Mouse (Mus musculus) embryonic facial prominence, embryonic 14.5 days (tissue): Measurements from ENCODE around the gene Syce1l. TPM values are rescaled to one million over a fixed set of nuclear protein-coding genes. Genes with fewer than 3 reads are reported as not detected.

Experiments used
- ATAC-seq: fragments of 200-750 bp; cut with Nextera tagmentation; 2 replicates; pipeline ENCODE4 v1.8.0; 2017; ENCODE audit warnings: low read depth, moderate number of reproducible peaks, moderate TSS enrichment
- DNase-seq: peaks from one replicate; pipeline ENCODE4 v3.0.0-alpha.2; 2015; ENCODE audit warnings: low spot score
- H3K27ac ChIP-seq: fragments of 300-500 bp; sonication (generic); replicated peaks from 2 replicates; pipeline ENCODE4 v1.5.1; 2014; ENCODE audit warnings: low read depth, mild to moderate bottlenecking, low read length, moderate library complexity
- H3K27me3 ChIP-seq: fragments of 300-500 bp; sonication (generic); replicated peaks from 2 replicates; pipeline ENCODE4 v1.6.1; 2014; ENCODE audit warnings: low read length; ENCODE audit not compliant: control insufficient read depth, insufficient read depth
- H3K36me3 ChIP-seq: fragments of 300-500 bp; sonication (generic); 2 replicates; pipeline ENCODE4 v1.6.1; 2014; ENCODE audit warnings: low read length, mixed read lengths; ENCODE audit not compliant: control insufficient read depth, insufficient read depth
- H3K4me1 ChIP-seq: fragments of 300-500 bp; sonication (generic); 2 replicates; pipeline ENCODE4 v1.6.1; 2014; ENCODE audit warnings: antibody characterized with exemption, low read length; ENCODE audit not compliant: control insufficient read depth, insufficient read depth
- H3K4me2 ChIP-seq: fragments of 300-500 bp; sonication (generic); 2 replicates; pipeline ENCODE4 v1.6.1; 2014; ENCODE audit warnings: low read depth, mild to moderate bottlenecking, low read length, moderate library complexity, mixed read lengths
- H3K4me3 ChIP-seq: fragments of 300-500 bp; sonication (generic); 2 replicates; pipeline ENCODE4 v1.5.1; 2014; ENCODE audit warnings: low read depth, mild to moderate bottlenecking, low read length
- H3K9ac ChIP-seq: fragments of 300-500 bp; sonication (generic); 2 replicates; pipeline ENCODE4 v1.6.1; 2014; ENCODE audit warnings: low read depth, mild to moderate bottlenecking, low read length, moderate library complexity, mixed read lengths
- H3K9me3 ChIP-seq: fragments of 300-500 bp; sonication (generic); 2 replicates; pipeline ENCODE4 v1.6.1; 2016; ENCODE audit warnings: low read length; ENCODE audit not compliant: control insufficient read depth
- WGBS: fragments of 180-500 bp; shearing (Covaris S2); extraction: QIAGEN DNeasy Blood & Tissue Kit; methylation state at CpG from one replicate; pipeline ENCODE4 v1.1.7; 2014; 5-methylcytosine and 5-hydroxymethylcytosine counted together
- polyA plus RNA-seq: library from polyadenylated mRNA; unstranded; fragments of >200 nt; fragmentation: Nextera tagmentation; extraction: Ambion mirVana; gene quantifications from 2 replicates; pipeline ENCODE4 v1.2.1, GENCODE M21; 2014

Syce1l gene
- polyA plus RNA-seq, 1 experiment from 2014 or later, result not detected

GRCm38 (mm10) chr8:113665951-113666350 lies 22.9 kb downstream of the Syce1l start:
- Histone ChIP-seq H3K4me3 (no peak overlapping the region), H3K9me3 (no peaks in the 10 kb centered on the region), H3K9ac (no peak overlapping the region), H3K4me2 (no peak overlapping the region), H3K36me3 (no peaks in the 10 kb centered on the region), H3K27me3 (no peaks in the 10 kb centered on the region), H3K27ac (no peak overlapping the region), H3K4me1 (no peaks in the 10 kb centered on the region)
- DNase-seq (peak; percentile 45), ATAC-seq (no peak)
- 34% methylated on average over 8 of the region's 8 CpGs for WGBS

DNA sequence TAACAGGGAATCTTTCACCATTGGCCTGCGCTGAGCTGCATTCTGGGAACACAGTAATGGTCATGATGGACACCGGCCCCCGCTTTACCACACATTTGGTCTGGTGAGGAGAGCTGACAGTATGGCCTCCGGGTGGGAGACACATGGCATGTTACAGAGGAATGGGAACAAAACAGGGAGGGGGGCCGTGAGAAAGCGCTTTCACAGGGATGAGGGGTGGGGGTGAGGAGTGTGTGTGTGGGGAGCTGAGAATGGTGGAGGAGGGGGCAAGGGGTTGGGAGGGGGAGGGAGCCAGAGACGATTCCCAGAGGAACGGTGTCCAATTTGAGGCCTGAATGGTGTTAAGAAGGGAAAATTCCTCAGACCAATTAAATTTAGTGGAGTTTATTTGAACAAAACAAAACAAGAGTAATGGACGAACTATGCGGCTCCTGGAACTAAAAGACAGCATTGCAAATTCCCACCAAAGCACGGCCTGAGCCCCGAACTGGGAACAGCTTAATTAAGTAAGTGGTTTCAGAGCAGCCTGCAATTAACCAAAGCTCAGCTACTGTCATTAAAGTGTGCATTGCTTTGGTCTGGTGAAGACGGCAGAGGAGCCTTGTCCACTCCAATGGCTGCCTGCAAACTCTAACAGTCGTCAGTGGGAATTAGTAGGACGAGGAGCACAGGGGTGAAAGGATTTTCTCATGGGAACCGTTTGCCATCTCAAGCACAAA lies 23.9 kb downstream of the Syce1l start:
- Histone ChIP-seq H3K4me3 (no peak overlapping the region), H3K4me1 (no peaks in the 10 kb centered on the region), H3K27me3 (no peaks in the 10 kb centered on the region), H3K36me3 (no peaks in the 10 kb centered on the region), H3K9ac (no peak overlapping the region), H3K27ac (no peak overlapping the region), H3K9me3 (no peaks in the 10 kb centered on the region), H3K4me2 (no peak overlapping the region)
- 47% methylated on average over 16 of the region's 16 CpGs for WGBS
- ATAC-seq (no peak), DNase-seq (no peak)

DNA sequence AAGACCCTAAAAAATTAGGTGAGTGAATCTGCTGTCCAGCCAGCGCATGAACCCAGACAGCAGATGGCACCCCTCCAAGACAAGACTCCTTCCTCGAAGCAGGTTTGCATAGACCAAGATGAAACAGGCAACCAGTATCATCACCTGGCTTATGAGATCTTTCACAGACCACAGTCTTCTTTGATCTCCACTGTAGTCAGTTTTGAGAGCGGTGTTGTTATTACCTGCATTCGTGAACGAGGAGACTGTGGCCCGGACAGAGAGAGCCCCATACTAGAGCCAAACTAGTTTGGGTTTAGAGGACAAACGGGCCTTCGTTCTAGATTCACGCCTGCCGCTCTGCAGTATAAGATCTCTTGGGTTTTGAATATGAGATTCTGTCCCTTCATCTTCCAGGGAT lies 26.9 kb downstream of the Syce1l start:
- Histone ChIP-seq H3K36me3 (no peaks in the 10 kb centered on the region), H3K27me3 (no peaks in the 10 kb centered on the region)
- no peak for DNase-seq

DNA sequence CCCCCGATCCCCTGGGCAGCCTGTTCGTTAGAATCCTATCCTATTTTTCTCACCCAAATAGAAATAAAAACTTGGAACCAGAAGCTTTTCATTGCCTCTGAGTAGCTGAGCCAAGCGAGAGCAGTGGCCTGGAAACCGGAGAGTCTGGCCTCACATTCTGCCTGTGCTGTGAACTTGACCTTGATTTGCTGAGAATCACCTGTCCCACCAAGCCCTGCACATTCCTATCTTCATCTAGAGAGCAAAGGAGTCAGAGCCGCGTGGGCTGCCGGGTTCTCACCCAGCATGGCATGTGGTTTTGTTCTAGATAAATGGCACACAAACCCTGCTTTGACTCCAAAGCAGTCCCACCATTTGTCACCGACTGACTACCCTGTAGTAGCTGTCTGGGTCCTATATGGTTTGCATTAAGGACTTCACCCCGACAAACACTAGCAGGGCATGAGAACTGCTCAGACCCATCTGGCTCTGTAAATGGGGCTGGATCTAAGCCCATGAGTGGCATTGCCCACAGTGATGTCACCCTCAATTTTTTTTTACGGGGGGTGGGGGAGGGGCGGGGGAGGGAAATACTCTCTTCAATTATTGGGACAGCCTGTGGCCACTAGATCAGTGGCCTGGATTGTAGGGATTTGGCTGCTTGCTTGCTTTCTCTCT lies 29.7 kb downstream of the Syce1l start:
- ATAC-seq (peak; percentile 60; the same call in 1 of the 2 replicates), DNase-seq (peak; percentile 20)
- Histone ChIP-seq H3K9ac (no peak overlapping the region), H3K4me3 (no peak overlapping the region), H3K9me3 (no peaks in the 10 kb centered on the region), H3K4me1 (peaks cover 9% of the 10 kb centered on the region), H3K27ac (no peak overlapping the region), H3K4me2 (no peak overlapping the region), H3K36me3 (no peaks in the 10 kb centered on the region), H3K27me3 (no peaks in the 10 kb centered on the region)
- WGBS, result 54% methylated on average over 11 of the region's 11 CpGs

More for the DNA sequence above, 26.9 kb downstream of the Syce1l start:
- ATAC-seq, result no peak
- no peak overlapping the region for H3K9ac ChIP-seq
- no peaks in the 10 kb centered on the region for H3K9me3 ChIP-seq
- no peak overlapping the region for H3K4me2 ChIP-seq
- no peak overlapping the region for H3K27ac ChIP-seq
- no peak overlapping the region for H3K4me3 ChIP-seq
- WGBS, result 79% methylated on average over 10 of the region's 10 CpGs
- peaks cover 9% of the 10 kb centered on the region for H3K4me1 ChIP-seq

DNA sequence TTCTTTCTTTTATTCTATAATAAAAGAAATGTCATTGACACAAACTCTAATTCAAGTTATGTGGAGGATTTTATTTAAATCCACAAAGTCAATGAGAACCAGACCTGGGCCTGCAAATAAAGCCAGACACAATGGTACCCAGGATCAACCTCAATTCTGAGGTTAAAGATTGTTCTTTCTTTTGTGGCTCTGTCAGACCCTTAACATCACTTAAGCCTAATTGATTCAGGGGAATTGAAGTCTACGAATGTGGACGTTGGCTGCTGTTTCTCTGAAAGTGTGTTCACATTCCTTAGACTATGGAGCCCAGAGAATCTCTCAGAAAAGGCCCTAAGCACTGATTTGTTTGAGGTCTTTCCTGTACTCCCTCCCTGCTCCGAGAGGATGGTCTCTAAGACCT lies 30.3 kb downstream of the Syce1l start:
- H3K4me3 ChIP-seq, result no peak overlapping the region
- no peak overlapping the region for H3K4me2 ChIP-seq
- no peaks in the 10 kb centered on the region for H3K9me3 ChIP-seq
- H3K27ac ChIP-seq, result no peak overlapping the region
- H3K4me1 ChIP-seq, result peaks cover 9% of the 10 kb centered on the region
- ATAC-seq, result no peak
- H3K9ac ChIP-seq, result no peak overlapping the region
- DNase-seq, result peak; percentile 13
- no peaks in the 10 kb centered on the region for H3K36me3 ChIP-seq
- 41% methylated on average over 3 of the region's 3 CpGs for WGBS
- no peaks in the 10 kb centered on the region for H3K27me3 ChIP-seq

DNA sequence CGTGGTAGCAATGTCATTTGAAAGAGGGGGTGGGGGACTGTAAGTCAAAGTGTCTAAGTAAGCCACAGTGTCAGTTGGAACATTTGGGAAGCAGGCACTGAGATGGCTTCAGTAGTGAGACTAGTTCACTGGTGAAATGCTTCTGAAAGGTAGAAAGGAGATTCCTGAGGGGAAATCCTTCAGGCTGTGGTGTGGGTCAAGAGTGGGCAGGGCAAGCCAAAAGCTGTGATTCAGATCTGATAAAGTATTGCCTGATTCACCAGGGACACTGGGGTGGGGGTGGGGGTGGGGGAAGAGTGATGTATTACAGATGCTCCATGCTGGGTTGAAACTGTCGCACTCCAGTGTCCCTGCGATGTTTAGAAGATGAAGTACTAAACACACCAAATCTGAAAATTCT lies 31.6 kb downstream of the Syce1l start:
- no peaks in the 10 kb centered on the region for H3K9me3 ChIP-seq
- DNase-seq, result no peak
- no peak overlapping the region for H3K27ac ChIP-seq
- no peaks in the 10 kb centered on the region for H3K27me3 ChIP-seq
- ATAC-seq, result no peak
- H3K36me3 ChIP-seq, result no peaks in the 10 kb centered on the region
- peaks cover 9% of the 10 kb centered on the region for H3K4me1 ChIP-seq
- no peak overlapping the region for H3K4me3 ChIP-seq
- H3K9ac ChIP-seq, result no peak overlapping the region
- H3K4me2 ChIP-seq, result no peak overlapping the region
- WGBS, result 70% methylated on average over 3 of the region's 3 CpGs

DNA sequence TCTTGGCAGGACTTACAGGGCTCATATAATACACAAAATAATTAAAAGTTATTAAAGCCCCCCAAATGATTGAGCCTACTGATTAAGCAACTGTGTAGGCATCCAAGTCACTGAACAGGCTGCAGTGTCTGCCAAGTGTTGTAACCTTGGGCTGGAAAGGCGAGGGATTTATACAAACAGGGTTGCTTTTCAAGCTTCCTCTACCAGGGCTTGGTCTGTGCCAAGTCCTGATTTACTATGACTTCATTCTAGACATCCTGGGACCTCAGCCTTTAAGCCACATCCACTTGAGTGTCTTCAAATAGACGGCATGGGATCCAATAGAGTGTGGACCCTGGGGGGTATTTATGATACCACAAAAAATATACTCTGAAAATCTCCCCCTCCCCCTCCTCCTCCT lies 32.3 kb downstream of the Syce1l start:
- Histone ChIP-seq H3K27me3 (no peaks in the 10 kb centered on the region), H3K9me3 (no peaks in the 10 kb centered on the region), H3K9ac (no peak overlapping the region), H3K27ac (no peak overlapping the region), H3K4me1 (peaks cover 9% of the 10 kb centered on the region), H3K4me2 (no peak overlapping the region), H3K36me3 (no peaks in the 10 kb centered on the region), H3K4me3 (no peak overlapping the region)
- peak; percentile 51 for DNase-seq
- ATAC-seq, result peak; percentile 44; the same call in 1 of the 2 replicates
- 58% methylated on average over 2 of the region's 2 CpGs for WGBS

GRCm38 (mm10) chr8:113676811-113677210 lies 33.8 kb downstream of the Syce1l start:
- WGBS, result 82% methylated on average over 1 of the region's 1 CpGs
- H3K4me1 ChIP-seq, result peaks cover 9% of the 10 kb centered on the region
- no peaks in the 10 kb centered on the region for H3K36me3 ChIP-seq
- no peak overlapping the region for H3K4me3 ChIP-seq
- no peak overlapping the region for H3K9ac ChIP-seq
- no peaks in the 10 kb centered on the region for H3K9me3 ChIP-seq
- no peaks in the 10 kb centered on the region for H3K27me3 ChIP-seq
- H3K27ac ChIP-seq, result no peak overlapping the region
- ATAC-seq (no peak), DNase-seq (no peak)
- H3K4me2 ChIP-seq, result no peak overlapping the region

DNA sequence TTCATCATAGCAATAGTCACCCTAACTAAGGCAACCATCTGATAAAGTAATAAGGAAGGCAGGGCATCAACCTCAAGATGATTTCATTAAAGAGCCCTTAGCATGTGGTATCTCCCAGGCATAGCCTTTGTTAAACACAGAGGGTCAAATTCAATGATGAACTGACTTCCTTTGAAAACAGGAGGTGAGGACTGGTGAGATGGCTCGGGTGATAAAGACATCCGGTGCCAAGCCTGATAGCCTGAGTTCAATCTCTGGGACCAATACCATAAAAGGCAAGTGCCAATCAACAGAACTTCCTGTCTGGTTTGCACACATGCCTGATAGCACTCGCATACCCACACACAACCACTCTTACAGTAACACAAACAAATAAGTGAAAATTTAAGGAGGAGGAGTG lies 36.3 kb downstream of the Syce1l start:
- Histone ChIP-seq H3K4me1 (peaks cover 5% of the 10 kb centered on the region; the same call in 1 of the 2 replicates), H3K4me3 (no peak overlapping the region), H3K36me3 (no peaks in the 10 kb centered on the region), H3K27ac (no peak overlapping the region), H3K9ac (no peak overlapping the region), H3K4me2 (no peak overlapping the region), H3K27me3 (no peaks in the 10 kb centered on the region), H3K9me3 (no peaks in the 10 kb centered on the region)
- DNase-seq (no peak), ATAC-seq (no peak)
- WGBS, result 70% methylated on average over 3 of the region's 3 CpGs
